ENCODE assay signal across 10 mouse cellular contexts in genomic region chr11:77180886-77181285, GRCm38 (mm10). TPM values are rescaled to one million over a fixed set of nuclear protein-coding genes. Genes with fewer than 3 reads are reported as not detected.
DNase-seq lines count a peak whose midpoint lies in the region; ATAC-seq and TF ChIP-seq lines count a peak whose summit lies in the region.
"Had no signal": no experiment of that assay in that cellular context is flagged by ENCODE, and none has a peak within 500 bp of the region (broad histone marks: within the 10 kb centered on the region; RNA-seq: fewer than 3 reads in every experiment).

No protein-coding gene starts in this region.

- H3K4me3 ChIP-seq in hindbrain, postnatal 0 days (ENCODE audit: low read length) = no peak overlapping the region
- H3K4me3 ChIP-seq in hindbrain, embryonic 11.5 days (ENCODE audit: low read depth, low read length) = no peak overlapping the region
- H3K4me3 ChIP-seq in forebrain, embryonic 16.5 days (replicated peaks; ENCODE audit: low read length) = no peak overlapping the region
- H3K4me3 ChIP-seq in left cerebral cortex, adult 2 months = no peak overlapping the region
- H3K4me3 ChIP-seq: gastrocnemius, adult 2 months; megakaryocyte, embryonic 14.5 days had no signal

- intact Hi-C loops in left cerebral cortex, adult 2 months (cut with DNase I) = no loop called here

- no peak for ATAC-seq in hindbrain, postnatal 0 days
- no peak for ATAC-seq in hindbrain, embryonic 11.5 days (ENCODE audit: low FRiP score)
- peak; percentile 62; the same call in 1 of the 2 replicates for ATAC-seq in forebrain, embryonic 16.5 days

- peak; percentile 81 for DNase-seq in hindbrain, postnatal 0 days (ENCODE audit: low spot score)
- no peak for DNase-seq in hindbrain, embryonic 11.5 days (ENCODE audit: low spot score)
- DNase-seq in left cerebral cortex, adult 2 months (ENCODE audit: extremely low spot score in 1 of 2, low spot score in 2 of 2) = peak; percentile 34 to 35
- DNase-seq in thymus, postnatal 10 days (ENCODE audit: low spot score in 2 of 2) = peak; percentile 15 to 26
- no peak for DNase-seq in gastrocnemius, postnatal 10 days
- DNase-seq in heart, adult 9 months (ENCODE audit: low spot score in 2 of 2) = no peak
- no peak for DNase-seq in adrenal gland, postnatal 36 days
- DNase-seq: gastrocnemius, adult 2 months had no signal

- no peaks in the 10 kb centered on the region for H3K9me3 ChIP-seq in hindbrain, postnatal 0 days (ENCODE audit: low read length)
- no peaks in the 10 kb centered on the region for H3K9me3 ChIP-seq in hindbrain, embryonic 11.5 days (ENCODE audit: control insufficient read depth, low read length)
- H3K9me3 ChIP-seq in forebrain, embryonic 16.5 days (ENCODE audit: control insufficient read depth, low read length) = no peaks in the 10 kb centered on the region; the same call in 1 of the 2 replicates
- H3K9me3 ChIP-seq: megakaryocyte, embryonic 14.5 days had no signal

- TF ChIP-seq CTCF in hindbrain, postnatal 0 days (IDR thresholded peaks at IDR 0.05; ENCODE audit: low read depth) = no peak
- no peak for TF ChIP-seq CTCF in left cerebral cortex, adult 2 months (IDR thresholded peaks at IDR 0.05)

- no peaks in the 10 kb centered on the region for H3K27me3 ChIP-seq in hindbrain, postnatal 0 days (ENCODE audit: insufficient read depth, low read length)
- H3K27me3 ChIP-seq in hindbrain, embryonic 11.5 days (ENCODE audit: control insufficient read depth, insufficient read depth, low read length) = no peaks in the 10 kb centered on the region
- H3K27me3 ChIP-seq in forebrain, embryonic 16.5 days (replicated peaks; ENCODE audit: control insufficient read depth, insufficient read depth, low read length) = no peaks in the 10 kb centered on the region
- H3K27me3 ChIP-seq: megakaryocyte, embryonic 14.5 days had no signal

- peaks cover 6% of the 10 kb centered on the region; the same call in 1 of the 2 replicates for H3K4me1 ChIP-seq in hindbrain, postnatal 0 days (ENCODE audit: insufficient read depth, low read length)
- no peaks in the 10 kb centered on the region for H3K4me1 ChIP-seq in hindbrain, embryonic 11.5 days (replicated peaks; ENCODE audit: control insufficient read depth, insufficient read depth, low read length)
- peaks cover 17% of the 10 kb centered on the region for H3K4me1 ChIP-seq in forebrain, embryonic 16.5 days (replicated peaks; ENCODE audit: control insufficient read depth, insufficient read depth, low read length)

- H3K9ac ChIP-seq in hindbrain, postnatal 0 days (replicated peaks; ENCODE audit: low read length) = no peak overlapping the region
- H3K9ac ChIP-seq in hindbrain, embryonic 11.5 days (ENCODE audit: low read depth, low read length) = no peak overlapping the region
- no peak overlapping the region for H3K9ac ChIP-seq in forebrain, embryonic 16.5 days (replicated peaks; ENCODE audit: low read depth, low read length)

- H3K36me3 ChIP-seq in hindbrain, postnatal 0 days (ENCODE audit: insufficient read depth, low read length) = no peaks in the 10 kb centered on the region
- no peaks in the 10 kb centered on the region for H3K36me3 ChIP-seq in hindbrain, embryonic 11.5 days (ENCODE audit: control insufficient read depth, insufficient read depth, low read length)
- no peaks in the 10 kb centered on the region for H3K36me3 ChIP-seq in forebrain, embryonic 16.5 days (ENCODE audit: control insufficient read depth, insufficient read depth)

- no peak overlapping the region for H3K27ac ChIP-seq in hindbrain, postnatal 0 days
- H3K27ac ChIP-seq in hindbrain, embryonic 11.5 days (ENCODE audit: low read depth, low read length) = no peak overlapping the region
- H3K27ac ChIP-seq in forebrain, embryonic 16.5 days (ENCODE audit: low read length) = no peak overlapping the region
- no peak overlapping the region for H3K27ac ChIP-seq in left cerebral cortex, adult 2 months
- H3K27ac ChIP-seq: gastrocnemius, adult 2 months had no signal

- H3K4me2 ChIP-seq in hindbrain, postnatal 0 days (ENCODE audit: low read depth, low read length) = no peak overlapping the region
- H3K4me2 ChIP-seq in hindbrain, embryonic 11.5 days (replicated peaks; ENCODE audit: low read depth, low read length) = no peak overlapping the region
- no peak overlapping the region for H3K4me2 ChIP-seq in forebrain, embryonic 16.5 days (ENCODE audit: low read length)

- 25% methylated on average over 4 of the region's 4 CpGs for WGBS in hindbrain, postnatal 0 days
- 74% methylated on average over 4 of the region's 4 CpGs for WGBS in hindbrain, embryonic 11.5 days
- WGBS in forebrain, embryonic 16.5 days = 20% methylated on average over 4 of the region's 4 CpGs

RNA-seq across cellular contexts. Expression of gene Efcab5, which starts 7.9 kb away (rescaled TPM):
- 0.78 and 0.93 TPM in 2 replicates for total RNA-seq in hindbrain, postnatal 0 days (2014; rRNA removed)
- polyA plus RNA-seq in hindbrain, postnatal 0 days (2015; fragmentation: Nextera tagmentation; extraction: Ambion mirVana) = 0.51 and 0.76 TPM in 2 replicates
- polyA plus RNA-seq in hindbrain, embryonic 11.5 days (2014; fragmentation: Nextera tagmentation; extraction: Ambion mirVana) = 0.05 and 0.20 TPM in 2 replicates
- polyA plus RNA-seq in forebrain, embryonic 16.5 days (2015; fragmentation: Nextera tagmentation; extraction: Ambion mirVana) = 1.1 and 1.2 TPM in 2 replicates
- 1 to 10 TPM; 3.7 to 4.2 TPM for total RNA-seq in left cerebral cortex, adult 2 months (2021)
- under 1 TPM; 0.28 to 0.75 TPM for total RNA-seq in gastrocnemius, postnatal 10 days (2021)
- total RNA-seq in adrenal gland, postnatal 36 days (2021) = under 1 TPM; 0.36 to 0.66 TPM

RNA-seq across cellular contexts. Expression of gene Ssh2, which starts 35.2 kb away (rescaled TPM):
- total RNA-seq in hindbrain, postnatal 0 days (2014; rRNA removed) = 30.1 and 30.3 TPM in 2 replicates
- 10.1 and 10.9 TPM in 2 replicates for polyA plus RNA-seq in hindbrain, postnatal 0 days (2015; fragmentation: Nextera tagmentation; extraction: Ambion mirVana)
- 13.8 and 17.4 TPM in 2 replicates for polyA plus RNA-seq in hindbrain, embryonic 11.5 days (2014; fragmentation: Nextera tagmentation; extraction: Ambion mirVana)
- polyA plus RNA-seq in forebrain, embryonic 16.5 days (2015; fragmentation: Nextera tagmentation; extraction: Ambion mirVana) = 21.3 and 22.1 TPM in 2 replicates
- 10 to 100 TPM; 31.6 to 35.0 TPM for total RNA-seq in left cerebral cortex, adult 2 months (2021)
- total RNA-seq in gastrocnemius, postnatal 10 days (2021) = 10 to 100 TPM; 37.3 to 37.6 TPM
- 10 to 100 TPM; 16.8 to 27.1 TPM for total RNA-seq in adrenal gland, postnatal 36 days (2021)

Comparison
In these comparisons a context has a peak if more than half of its experiments do, and no peak if none do; other contexts are left out.
1. DNase-seq: peak in hindbrain, postnatal 0 days (single experiment), left cerebral cortex, adult 2 months (2 of 2) and thymus, postnatal 10 days (2 of 2); none in hindbrain, embryonic 11.5 days (single experiment), gastrocnemius, postnatal 10 days (single experiment), heart, adult 9 months (0 of 2) and adrenal gland, postnatal 36 days (0 of 2).